Mouse (Mus musculus) adrenal gland, adult (tissue): Measurements from ENCODE around the gene Manbal.

Experiments used
- DNase-seq, 2 experiments: peaks; one replicate each; pipeline ENCODE4 v3.0.0; 2022 to 2023; ENCODE audit warnings: low spot score in 1 of 2; ENCODE audit not compliant: inconsistent age in 2 of 2

The Manbal gene

DNA sequence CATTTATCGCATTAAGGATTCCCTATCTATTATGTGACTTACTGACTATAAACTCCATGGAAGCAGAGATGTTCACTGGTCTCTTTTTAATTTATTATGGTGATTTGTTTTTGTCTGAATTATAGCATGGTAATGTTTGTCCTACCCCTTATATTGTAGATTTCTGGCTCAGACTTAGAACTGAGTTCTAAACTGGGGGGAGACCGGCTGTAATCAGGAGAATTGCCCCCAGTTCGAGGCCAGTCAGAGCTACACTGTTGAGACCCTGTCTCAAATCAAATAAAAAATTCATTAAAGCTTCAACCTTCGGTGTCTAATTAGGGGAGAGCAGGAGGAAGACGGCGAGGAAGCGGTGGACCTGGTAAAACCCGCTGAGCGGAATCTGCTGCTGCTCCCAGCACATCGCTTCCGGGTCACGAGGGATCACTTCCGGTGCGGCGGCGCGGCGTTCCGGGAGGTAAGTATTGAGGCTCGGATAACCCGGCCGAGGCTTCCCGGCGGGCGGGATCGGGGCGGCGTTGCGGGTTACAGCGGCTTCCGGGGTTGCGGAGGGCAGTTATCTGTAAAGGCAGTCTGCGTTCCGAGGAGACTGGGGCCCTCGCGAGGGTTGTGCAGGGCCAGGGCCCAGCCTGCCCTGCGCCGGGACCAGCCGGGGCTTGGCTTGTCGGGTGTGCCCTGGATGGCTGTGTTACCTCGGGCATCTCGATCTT is at the start of gene Manbal:
Gene Manbal, plus strand, starts transcription at position 411 of the 710 bp plus-strand sequence.
- peak; percentile 95 to 99 for DNase-seq

DNA sequence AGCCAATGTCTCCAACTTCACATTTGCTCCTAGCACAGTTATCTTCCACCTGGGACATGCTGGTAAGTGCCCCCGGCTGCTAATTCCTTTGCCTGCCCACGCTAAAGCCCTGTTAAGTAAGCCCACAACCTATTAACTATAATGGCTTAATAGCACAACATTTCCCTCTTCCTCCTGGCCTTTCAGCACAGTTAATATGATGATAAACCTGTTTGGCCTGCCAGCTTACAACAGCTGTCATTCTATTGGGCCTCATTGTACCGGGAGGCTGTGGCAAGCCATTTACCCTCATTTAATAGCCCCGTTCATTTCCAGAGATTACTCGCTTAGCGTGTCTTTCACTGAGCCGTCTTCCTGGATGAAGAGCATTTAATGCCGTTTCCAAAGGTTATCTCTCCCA is 47.3 kb upstream of the Manbal start:
- DNase-seq, result peak in 1 of 2 experiments; percentile 34

DNA sequence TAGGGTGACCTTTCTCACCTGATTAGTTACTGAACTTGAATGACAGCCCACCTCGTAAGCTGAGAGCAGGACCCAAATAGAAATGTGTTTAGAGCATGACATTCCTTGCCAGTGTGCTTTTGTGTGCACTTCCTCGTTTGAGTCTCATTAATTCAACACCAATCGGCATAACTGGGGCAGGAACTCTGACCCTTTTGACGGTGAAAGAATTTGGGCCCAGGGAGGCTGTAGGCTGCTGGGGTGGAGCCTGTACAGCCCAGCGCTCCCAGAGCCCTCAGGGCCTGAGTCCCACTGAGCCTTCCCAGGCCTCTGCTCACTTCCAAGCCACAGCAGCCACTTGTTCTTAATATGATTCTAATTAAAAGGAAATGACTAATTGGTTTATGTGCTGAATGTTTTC is 46.5 kb upstream of the Manbal start:
- DNase-seq, result no peak

GRCm38 (mm10) chr2:157322029-157322766 is 45.2 kb upstream of the Manbal start:
- peak in 1 of 2 experiments; percentile 46 for DNase-seq

- no peak for DNase-seq
Measured at GRCm38 (mm10) chr2:157325238-157325637, 42.2 kb upstream of the Manbal start.

DNA sequence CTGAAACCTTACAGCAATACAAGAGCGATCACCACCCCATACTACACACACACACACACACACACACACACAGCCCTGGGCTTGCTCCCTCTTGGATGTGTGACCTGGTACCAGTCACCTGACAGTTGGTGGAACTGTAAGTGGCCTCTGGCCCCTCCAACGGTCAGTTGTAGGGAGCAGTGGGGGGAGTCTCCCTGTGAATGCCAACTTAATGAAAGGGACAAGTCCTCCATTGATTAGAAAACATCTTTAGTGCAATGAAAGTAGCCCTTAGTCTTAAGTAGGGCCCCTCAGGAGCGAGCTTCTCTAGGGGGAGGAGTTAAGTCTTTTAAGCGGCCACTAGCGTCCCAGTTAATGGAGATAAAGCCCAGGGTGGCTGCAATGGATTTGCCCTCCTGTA is 39.3 kb upstream of the Manbal start:
- DNase-seq, result no peak

DNA sequence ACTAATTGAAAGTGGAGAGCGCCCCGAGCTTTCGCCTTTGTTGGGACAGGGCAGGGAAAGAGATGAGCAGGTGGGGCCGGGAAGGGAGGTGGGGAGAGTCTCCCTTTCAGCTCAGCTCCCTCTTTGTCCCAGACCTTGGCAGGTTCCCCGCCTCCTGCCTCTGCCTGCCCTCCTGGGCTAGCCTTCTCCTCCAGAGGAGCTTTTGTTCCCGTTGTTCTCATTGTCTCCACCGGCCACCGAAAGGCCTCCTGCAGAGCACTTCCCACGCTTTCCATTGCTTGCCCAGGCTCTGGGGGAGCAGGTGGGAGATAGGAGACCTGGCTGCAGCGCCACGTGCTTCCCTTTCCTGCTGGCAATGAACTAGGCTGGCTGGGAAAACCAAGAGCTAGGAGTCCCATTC is 38.8 kb upstream of the Manbal start:
- DNase-seq, result no peak

DNA sequence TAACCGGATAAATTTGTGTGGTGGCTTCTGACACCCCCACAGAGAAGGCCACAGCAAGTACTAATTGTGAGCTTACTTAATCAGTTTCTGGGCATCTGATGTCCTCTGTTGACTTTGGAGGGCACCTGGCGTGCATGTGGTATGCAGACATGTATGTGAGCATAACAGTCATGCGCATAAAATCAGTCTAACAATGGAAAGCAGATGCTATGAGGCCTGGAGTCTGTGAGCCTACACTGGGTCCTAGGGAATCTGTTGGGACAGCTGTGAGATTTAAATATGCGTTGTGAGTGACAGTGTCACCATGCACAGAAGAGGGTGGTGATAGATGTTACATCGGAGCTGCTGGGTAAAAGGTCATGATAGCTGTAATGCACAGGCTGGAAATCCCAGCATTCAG is 35.3 kb upstream of the Manbal start:
- no peak for DNase-seq

GRCm38 (mm10) chr2:157338663-157339062 is 28.7 kb upstream of the Manbal start:
- DNase-seq, result peak; percentile 73 to 88

GRCm38 (mm10) chr2:157339532-157339931 is 27.9 kb upstream of the Manbal start:
- DNase-seq, result no peak

DNA sequence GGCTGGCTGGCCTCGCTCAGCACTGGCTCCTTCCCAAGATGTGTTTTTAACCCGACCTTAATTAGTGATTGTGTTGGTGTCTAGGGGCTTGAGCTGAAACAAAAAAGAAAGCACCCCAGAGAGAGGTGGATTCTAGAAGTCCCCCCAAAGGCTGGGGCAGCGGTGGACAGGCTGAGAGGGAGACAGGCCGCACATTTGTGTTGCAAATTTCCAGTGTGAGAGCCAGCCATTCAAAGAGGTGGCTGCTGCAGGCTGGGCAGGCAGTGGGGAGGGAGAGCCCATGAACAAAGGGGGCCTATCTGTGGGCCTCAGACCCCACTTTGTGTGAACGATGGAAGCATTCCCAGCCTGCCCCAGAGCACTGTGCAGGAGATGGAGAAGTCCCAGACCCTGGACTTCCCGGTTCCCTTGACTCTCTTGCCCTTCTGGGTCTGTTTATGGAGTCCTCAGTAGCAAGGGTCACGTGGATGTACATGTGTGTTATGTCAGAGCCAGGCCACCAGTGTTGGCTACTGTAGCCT is 27.1 kb upstream of the Manbal start:
- peak; percentile 14 to 33 for DNase-seq

- DNase-seq, result peak; percentile 44 to 84
Measured at GRCm38 (mm10) chr2:157341554-157342270, 25.7 kb upstream of the Manbal start.

- no peak for DNase-seq
Measured at GRCm38 (mm10) chr2:157342328-157342926, 25.0 kb upstream of the Manbal start.

DNA sequence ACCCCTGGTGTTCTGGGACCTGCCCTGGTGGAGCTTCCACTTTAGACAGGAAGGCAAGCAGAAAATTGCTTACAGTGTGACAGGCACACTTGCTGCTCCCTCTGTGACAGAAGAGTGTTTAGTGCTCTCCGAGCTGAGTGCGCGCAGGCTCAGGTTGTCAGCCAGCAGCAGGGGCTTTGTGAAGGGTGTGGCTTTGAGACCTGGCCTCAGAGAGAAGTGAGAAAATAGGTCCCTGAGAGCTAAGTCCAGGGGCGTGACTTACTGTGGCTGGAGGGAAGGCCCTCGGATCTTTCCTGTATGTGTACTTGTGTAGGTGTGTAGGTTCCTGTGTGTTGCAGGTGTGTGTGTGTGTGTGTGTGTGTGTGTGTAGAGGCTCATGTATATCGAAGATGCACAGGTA is 24.1 kb upstream of the Manbal start:
- DNase-seq, result no peak

DNA sequence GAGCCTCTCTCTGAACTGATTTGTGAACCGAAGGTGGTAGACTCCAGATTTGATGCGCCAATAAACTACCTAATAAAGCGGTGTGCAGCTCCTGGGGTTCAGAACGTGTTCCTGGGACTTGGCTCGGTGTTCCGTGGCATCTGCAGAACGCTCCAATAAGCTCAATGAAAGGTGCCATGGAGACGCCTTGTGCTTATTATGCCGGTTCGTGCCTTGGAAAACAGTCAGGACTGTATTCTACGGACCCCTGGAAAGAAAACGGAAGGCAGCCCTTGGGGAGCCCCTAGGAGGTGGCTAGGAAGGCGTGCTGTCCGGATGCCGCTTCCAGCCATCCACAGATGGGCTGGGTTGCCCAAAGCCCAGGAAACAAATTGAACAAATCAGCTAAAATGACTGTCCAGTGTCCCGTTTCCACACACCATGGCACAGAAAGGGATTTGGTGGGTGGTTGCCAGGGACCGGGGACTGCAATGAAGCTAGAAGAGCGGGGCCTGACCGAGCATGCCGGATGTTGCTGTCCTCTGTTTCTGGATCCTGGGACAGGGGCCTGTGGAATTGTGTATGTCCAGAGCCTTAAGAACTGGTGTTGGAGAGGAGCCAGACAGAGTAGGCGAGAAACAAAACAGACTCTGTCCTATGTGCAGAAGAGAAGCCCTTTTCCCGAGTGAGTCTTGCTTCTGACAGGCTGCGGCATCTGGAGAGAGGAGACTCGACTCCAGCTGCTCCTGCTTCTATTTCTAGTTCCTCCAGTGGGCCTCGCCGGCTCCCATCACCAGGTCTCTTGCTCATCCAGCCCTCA is 19.8 kb upstream of the Manbal start, which contains the start of gene Ghrh:
Gene Ghrh, minus strand, starts transcription at position 146 of the 799 bp plus-strand sequence.
- no peak for DNase-seq

DNA sequence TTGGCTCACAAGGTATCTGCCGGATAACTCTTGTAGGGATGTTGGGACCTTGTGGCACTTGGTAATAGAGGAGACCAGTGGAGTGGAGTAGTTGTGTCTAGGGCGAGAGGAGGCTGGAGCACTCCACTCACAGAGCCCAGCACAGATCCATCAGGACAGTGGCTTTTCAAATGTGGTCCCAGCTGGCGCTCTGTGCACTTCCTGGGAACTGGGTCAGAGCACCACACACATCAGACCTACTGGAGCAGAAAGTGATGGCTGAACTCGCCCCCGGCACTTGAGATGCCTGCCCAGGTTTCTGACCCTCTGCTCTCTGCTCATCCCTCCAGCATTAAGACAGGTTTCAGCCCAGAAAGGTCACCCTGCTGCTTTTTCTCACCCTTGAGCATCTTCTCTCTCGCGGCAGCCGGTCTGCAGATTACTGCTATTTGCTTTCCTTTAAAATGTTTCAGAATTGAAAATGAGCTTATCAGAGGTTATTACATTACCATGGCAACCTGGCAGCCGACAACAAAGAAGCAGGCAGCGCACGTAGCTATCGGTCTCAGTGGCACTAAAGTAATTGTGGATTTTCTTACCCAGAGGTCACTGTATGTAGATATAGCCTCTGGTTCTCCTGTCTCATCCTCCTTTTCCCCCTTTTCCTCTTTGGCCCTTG is 18.1 kb upstream of the Manbal start:
- no peak for DNase-seq

- DNase-seq, result no peak
Measured at GRCm38 (mm10) chr2:157353183-157353582, 14.2 kb upstream of the Manbal start.

GRCm38 (mm10) chr2:157354106-157354505 is 13.3 kb upstream of the Manbal start:
- no peak for DNase-seq

GRCm38 (mm10) chr2:157360028-157360427 is 7.4 kb upstream of the Manbal start:
- no peak for DNase-seq

DNA sequence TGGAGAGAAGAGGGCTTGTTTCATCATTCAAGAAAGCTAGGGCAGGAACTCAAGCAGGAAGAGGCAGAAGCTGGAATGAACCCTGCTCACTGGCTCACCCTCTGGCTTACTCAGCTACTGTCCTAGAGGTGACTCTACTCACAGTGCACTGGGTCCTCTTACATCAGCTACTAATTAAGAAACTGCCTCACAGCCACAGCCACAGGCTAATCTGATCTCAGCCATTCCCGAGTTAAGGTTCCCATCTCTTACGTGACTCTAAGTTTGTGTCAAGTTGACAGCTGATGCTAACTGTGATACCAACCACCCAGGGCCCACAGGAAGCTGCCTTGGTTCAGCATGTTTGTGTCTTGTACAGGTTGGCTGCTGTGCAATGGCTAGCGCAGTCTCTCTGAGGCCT is 4.4 kb upstream of the Manbal start:
- DNase-seq, result no peak
